Mouse (Mus musculus) CD4-positive helper T cell, adult 2 months (primary cell): ENCODE measurements around the gene Armh3.

Experiments used
- DNase-seq: peaks from one replicate; pipeline ENCODE4 v3.0.0-alpha.2; 2012; ENCODE audit warnings: low read depth, missing footprints, low spot score

Armh3 gene

GRCm38 (mm10) chr19:45789888-45790874 lies 208.1 kb downstream of the Armh3 start:
- DNase-seq = peak; percentile 74

DNA sequence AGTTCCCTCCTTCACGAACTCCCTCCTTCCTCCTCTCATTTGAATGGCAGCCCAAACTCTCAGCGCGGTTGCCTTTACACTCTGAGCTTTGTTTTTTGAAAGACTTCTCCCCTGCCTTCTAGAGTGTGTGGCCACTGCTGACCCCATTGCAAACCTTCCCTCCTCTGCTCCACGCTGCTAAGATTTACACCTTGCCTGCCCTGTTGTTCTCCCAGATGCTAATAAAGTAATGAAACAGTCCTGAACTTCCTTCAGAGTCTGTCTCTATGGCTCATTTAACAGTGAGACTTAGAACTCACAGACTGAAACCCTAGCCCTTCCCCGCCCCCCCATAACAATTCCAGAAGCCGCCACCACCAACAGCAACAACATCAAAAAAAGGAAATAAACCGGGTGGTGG lies 208.9 kb downstream of the Armh3 start:
- DNase-seq = no peak

GRCm38 (mm10) chr19:45788337-45788736 lies 210.0 kb downstream of the Armh3 start:
- no peak for DNase-seq

DNA sequence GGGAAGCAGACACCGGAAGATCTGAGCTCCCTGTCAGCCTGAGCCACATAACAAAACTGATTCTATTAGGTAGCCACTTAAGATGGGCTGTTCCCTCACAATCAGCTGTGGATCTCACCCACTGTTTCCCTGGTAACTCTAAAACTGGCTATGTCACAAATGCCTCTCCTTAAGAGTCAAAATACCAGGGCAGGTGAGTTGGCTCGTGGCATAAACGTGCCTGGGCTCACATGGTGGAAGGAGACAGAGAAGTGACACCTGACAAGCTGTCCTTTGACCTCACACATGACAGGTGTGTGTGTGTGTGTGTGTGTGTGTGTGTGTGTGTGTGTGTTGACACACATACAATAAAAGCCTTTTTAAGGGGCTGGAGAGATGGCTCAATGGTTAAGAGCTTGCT lies 210.8 kb downstream of the Armh3 start:
- no peak for DNase-seq

GRCm38 (mm10) chr19:45785470-45785869 lies 212.8 kb downstream of the Armh3 start:
- no peak for DNase-seq

- no peak for DNase-seq
These were observed 214.2 kb downstream of the Armh3 start for GRCm38 (mm10) chr19:45783933-45784576.

DNA sequence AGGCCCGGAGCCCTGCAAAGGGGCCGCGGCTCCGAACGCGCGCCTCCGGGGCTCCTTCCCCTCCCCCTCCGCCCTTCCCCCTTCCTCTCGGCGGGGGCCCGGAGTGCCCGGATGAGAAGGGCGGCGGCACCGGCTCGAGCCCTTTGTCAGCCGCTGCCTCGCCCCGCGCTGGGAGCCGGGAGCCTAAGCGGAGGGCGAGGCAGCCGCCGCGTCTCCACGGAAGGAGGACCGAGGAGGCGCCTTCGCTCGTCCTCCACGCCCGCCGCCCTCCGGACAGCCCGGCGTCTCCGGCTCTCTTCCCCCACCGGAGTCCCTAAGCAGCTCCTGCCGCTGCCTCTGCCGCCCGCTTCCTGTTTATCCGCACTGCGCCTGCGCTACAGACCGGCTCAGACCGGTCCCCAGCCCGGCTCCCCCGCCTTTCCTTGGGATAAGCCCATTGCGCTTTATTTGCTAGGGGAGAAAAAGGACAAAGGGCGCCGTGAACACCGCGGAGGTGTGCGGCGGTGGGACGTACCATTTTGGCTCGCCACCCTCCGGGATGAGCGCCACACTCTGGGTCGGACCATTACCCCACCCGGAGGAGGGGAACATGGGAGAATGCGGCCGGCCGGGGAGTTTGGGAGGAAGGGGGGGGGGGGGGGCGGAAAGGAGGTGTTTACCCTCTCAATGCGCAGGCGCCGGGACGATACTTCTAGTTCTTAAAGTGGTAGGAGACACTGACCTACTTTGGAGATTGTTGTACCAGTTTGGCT lies 214.9 kb downstream of the Armh3 start, which contains the start of gene Mgea5:
Mgea5 (minus strand) TSS at position 657 of the 752 bp plus-strand sequence.
- peak; percentile 100 for DNase-seq

DNA sequence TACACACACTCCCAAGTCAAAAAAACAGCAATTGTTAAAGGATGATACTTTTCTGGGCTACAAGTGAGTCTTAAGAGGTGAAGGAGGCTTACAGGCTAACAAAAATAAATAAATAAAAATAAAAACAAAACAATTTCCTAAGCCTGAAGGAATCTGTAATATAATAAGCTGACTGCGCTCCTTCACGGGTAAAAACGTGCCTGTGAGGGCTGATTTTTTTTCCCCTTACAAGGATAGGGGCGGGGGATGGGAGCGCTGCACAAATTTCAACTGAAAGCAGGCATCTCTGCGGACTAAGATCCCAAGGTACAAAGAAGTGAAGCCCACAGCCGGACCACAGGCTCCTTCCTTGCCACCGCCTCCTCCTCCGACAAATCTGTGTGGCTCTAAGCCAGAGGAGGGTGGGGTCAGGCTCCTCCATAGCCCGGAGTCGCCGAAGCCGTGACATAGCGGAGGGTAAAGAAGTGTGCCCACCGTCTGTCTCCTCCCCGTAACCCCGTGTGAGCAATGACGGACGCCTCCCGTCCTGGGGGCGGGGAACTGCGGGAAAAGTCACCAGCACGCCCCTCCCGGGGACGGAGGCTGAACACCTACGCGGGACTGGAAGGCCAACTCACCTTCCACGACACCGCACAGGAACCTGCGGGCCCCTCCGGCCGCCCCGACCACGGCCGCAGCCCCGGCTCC lies 215.8 kb downstream of the Armh3 start:
- peak; percentile 76 for DNase-seq

DNA sequence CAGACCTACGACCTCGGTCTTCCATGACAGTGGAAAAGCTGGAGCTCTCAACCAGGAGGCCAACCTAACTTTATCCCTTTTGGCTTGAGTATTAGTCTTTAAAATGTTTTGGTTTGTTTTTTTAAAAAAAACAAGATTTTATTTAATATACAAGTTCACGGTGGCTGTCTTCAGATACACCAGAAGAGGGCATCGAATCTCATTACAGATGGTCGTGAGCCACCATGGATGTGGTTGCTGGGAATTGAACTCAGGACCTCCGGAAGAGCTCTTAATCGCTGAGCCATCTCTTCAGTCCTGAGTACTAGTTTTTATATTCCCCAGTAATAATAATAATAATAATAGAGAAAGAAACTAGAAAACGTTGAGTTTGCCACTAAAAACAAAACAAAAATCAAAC lies 216.6 kb downstream of the Armh3 start:
- DNase-seq = no peak

DNA sequence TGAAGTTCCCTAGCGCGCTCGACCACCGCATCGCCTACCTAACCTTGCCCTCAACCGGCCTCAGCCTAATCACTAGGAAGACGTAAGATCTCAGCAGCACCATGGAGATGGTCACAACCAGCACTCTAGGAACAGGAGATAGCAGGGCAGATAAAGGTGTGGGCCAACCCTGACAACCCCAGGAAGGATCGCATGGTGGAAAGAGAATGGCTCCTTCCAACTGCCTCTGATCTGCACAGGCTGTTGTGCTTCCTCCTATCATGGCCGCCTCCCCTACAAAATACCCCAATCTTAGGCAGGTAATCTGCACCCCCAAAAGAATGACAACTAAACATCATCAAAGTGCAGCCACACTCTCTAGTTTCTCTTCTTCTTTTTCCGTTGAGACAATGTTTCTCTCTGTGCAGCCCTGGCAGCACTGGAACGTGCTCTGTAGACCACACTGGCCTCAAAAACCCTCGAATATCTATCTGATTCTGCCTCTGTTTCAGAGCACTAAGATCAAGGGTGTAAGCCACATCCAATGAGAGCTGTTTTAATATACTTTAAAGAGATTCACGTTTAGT lies 217.9 kb downstream of the Armh3 start:
- DNase-seq = peak; percentile 40

- DNase-seq = no peak
These were observed 222.8 kb downstream of the Armh3 start for GRCm38 (mm10) chr19:45775486-45775885.

DNA sequence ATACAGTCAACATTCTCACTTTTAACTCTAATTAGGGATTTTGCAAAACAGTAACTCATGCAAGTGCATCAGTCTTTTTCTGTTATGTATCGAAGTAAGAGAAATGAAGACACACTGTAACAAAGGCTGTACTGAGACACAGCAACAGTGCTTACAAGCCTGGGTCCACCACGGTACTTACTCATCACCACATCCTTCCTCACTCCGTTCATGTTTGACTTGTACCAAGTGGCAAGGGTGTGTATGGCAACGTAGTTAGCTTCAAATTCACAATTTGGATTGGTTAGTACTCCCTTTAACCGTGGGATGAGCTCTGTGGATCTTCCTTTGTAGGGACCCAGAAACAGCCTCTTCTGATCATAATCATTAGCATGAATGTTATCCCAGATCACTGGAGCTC lies 226.8 kb downstream of the Armh3 start:
- no peak for DNase-seq
